Mouse (Mus musculus) layer of hippocampus, postnatal 14 days (tissue): ENCODE results near the gene Efna5. TPM values are rescaled to one million over a fixed set of nuclear protein-coding genes. Genes with fewer than 3 reads are reported as not detected.

Source experiments
- DNase-seq, 2 experiments: peaks; one replicate each; pipeline ENCODE4 v3.0.0; 2021 to 2022; ENCODE audit warnings: low spot score in 2 of 2, mixed read lengths in 1 of 2
- total RNA-seq, 2 experiments: library from RNA; stranded (reverse); gene quantifications; 2 replicates each; pipeline ENCODE4 v1.2.3; 2021

The Efna5 gene
- total RNA-seq, 2 experiments from 2014 or later: 8.7 to 12.2 TPM

DNA sequence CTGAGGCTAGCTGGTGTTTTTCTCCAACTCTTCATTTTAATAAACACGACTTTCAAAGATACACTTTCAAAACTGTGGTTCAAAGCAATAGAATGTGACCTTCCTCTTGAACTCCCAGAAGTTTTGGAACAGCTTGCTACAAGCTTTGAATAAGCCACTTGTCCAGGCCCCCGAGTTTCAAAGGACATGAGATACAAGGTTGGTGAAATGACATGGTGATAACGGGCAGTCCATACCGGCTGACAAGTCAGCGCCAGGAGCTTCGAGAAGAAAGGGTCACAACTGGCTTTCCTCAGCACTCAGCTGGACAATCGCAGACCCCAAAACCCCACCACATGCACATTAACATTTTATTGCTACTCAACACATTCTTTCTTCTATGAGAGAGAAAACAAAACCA is 219.3 kb downstream of the Efna5 start:
- DNase-seq: no peak

DNA sequence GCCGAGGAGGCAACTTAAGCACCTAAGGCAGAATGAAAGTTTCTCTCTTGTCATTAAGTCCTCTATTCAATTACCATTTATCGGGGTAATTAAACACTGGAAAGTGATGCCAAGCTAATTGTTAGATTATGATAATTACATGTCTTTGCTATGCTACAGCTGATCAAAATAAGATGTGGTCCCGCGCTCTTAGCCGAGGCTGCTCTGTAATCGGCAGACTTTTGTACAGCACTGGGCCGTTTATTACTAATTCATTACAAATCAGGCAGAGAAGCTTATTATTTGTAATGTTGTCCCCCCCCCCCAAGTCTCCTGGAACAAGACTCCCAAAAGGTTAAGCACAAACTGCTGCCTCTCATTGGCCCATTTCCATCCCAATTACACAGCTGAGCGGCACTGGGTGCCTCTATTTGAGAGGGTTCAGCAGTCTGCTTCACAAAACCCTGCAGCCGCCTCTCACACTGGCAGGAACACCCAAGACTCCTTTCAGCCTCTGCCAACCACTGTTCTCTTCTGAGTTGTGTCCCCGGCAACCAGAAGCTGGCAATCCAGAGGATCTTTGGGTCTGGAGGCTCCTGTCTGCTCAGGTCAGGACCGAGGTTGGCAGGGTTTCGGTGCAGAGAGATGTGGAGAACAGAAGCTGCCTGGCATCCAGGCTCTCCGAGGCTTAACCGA is 221.5 kb downstream of the Efna5 start:
- DNase-seq: peak; percentile 53 to 85

DNA sequence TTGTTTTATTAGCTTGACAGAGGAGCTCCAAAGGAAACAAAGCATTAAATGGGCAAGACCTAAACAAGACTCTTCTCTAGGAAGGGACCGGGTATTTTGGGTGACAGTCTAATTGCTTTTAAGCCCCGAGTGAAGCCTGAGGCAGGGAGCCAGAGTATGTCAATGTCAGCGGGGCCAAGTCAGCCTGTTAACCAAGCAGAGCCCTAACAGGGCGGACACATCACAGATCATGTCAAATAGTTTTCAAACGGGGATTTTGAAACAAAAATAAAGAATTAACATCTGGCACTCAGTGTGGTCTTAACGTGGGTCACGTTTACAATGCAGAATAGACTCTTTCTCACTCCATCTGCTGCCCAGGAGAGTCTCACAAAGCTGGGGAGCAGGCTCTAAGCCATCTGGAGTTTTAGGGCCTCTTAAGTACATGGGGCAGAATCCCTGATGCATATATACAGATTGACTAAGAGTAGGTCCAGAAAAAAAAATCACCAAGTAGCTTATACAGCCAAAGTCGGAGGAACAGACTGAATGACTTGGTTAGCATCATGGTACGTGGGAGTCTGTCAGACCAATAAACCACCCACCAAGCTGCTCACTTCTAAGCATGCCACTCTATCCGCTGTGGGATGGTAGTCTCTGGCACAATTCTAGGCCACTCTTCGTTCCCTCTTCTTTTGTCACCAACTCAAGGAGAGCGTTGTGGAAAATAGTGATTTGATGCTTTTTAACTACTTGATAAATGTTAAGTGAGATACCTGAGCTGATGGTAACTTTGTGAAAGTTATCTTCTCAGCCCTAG is 223.1 kb downstream of the Efna5 start:
- DNase-seq: no peak

DNA sequence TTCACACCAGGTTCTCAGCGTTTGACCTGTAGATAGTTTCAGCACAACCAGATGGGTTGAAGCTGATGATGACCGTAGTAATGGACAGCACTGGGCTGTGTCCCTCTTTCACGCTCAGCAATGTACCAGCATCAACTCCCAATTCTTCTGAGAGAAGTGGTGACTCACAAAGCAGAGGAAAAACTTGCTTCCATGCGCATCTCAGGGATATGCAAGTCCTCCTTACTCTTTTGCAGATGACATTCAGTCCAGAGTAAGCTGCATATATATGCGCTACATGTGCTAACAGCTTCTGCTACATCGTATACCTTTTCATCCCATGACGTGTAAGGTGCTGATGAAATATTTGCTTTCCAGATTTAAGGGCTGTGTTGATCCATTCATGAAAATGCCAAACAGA is 224.1 kb downstream of the Efna5 start:
- DNase-seq: no peak

DNA sequence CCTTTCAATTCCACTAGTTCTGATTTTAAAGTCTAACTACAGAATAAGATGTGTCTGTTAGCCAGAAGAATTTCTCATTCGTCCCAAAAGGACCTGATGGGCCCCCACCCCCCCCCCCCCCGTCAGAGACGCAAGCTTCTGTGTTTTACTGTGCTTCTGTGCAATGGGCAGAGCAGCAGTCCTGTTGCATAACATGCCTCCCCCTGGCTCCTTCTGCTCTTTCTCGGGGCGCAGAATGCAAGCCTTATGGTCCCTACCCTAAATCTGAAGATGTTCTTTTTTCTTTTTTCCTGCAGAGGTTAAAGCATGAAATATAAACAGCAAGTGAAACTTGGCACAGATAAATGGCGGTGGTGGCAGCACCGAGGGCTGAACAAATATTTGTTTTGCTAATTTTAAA is 224.5 kb downstream of the Efna5 start:
- peak in 1 of 2 experiments; percentile 22 for DNase-seq

DNA sequence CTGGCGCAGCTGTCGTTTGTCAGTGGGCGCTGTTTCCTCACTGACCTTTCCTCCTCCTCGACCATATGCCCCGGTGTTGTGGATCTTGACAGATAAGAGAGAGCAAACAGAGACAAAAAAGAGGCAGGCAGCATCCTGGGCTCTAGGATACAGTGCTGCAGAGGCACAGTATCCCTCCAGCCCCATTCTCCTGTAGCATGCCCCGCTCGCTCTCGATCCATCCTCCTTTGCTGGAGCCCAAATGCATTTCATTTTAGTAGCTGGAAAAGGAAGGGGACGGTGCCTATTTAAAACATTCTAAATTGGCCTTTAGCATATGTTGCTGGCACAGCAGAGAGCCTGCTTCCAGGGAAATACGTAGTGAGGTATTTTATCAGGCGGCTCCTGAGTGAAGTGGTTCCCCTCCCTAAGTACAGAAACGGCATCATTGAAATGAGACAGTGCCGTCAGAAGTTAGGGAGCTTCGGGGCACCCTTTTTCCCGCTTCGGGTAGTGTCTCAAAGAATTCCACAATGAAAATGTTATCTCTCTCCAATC is 225.2 kb downstream of the Efna5 start:
- no peak for DNase-seq

DNA sequence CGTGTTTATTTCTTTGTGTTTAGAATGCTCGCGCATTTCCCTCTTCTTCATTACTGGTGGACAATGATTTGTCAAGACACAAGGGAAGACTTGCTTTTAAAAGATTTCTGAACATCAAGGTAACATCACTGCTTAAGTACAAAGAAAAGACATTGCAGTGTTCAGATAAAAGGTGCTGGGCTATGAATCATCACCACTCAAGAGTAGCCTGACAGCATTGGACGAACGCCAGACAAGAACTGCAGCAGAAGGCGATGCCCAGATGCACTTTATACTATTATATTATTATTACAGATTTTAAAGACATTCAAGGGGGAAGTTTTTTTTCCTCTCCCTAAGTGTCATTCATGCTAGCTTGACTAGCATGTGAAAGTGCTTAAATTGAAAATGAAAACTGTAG is 228.7 kb downstream of the Efna5 start:
- no peak for DNase-seq

DNA sequence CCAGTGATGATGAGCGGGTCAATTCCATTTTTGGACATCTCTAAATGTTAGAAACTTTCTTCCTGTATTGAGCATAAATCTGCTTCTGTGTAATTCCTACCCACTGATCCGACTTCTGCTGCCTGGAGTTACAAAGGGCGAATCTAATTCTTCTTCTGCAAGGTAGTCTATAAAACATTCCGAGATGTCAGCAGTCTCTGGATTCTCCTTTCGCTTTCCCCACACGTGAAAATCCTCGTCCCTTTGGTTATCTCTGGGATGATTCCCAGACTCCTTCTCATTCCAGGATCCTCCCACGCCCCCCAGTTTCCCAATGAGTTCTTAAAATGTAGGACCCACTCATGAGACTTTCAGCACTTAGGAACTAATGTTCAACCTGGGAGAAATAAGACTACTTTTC is 229.4 kb downstream of the Efna5 start:
- DNase-seq: no peak

DNA sequence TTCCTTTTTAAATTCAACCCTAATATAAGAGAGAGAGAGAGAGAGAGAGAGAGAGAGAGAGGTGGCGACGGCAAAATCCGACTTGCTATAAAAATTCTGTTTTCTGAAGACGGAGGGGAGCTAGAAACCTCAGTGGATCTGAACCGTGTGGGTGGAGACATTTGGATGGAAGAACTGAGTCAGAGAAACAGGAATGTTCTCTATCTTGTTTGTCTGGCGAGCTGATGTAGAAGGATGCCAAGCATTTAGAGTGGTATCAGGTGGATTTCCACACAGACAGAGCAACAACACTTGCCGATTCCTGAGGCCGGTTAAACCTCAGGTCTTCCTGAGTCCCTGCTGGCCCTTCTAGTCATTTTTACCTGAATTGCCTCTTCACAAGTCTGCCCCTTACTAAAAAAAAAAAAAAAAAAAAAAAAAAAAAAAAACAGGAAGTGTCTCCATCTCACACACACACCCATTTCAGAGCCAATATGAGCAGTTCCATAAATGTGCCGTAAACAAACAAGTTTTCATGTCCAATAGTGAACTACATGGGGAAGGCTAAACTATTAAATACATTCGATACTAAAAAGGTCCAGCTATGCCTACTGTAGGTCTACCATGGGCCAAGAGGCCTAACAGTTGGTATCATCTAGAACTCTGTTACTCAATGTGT is 231.7 kb downstream of the Efna5 start:
- no peak for DNase-seq

DNA sequence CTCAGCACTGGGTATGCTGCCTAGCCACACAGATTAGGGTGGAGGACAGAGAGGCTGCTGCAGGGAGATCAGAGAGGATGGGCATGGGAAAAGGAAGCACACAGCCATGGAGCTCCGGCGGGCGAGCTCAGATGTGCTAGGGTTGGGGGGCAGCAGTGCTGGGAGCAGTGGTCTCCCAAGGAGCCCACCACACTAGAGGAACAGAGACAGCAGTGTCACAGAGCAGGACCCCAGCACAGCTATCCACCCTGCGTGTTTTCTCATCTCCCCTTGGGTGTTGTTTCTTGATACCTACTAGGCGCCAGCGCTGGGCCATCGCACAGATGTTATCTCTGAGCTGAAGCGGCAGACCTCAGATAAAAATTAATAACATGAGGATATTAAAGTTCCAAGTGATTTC is 234.3 kb downstream of the Efna5 start:
- DNase-seq: no peak

DNA sequence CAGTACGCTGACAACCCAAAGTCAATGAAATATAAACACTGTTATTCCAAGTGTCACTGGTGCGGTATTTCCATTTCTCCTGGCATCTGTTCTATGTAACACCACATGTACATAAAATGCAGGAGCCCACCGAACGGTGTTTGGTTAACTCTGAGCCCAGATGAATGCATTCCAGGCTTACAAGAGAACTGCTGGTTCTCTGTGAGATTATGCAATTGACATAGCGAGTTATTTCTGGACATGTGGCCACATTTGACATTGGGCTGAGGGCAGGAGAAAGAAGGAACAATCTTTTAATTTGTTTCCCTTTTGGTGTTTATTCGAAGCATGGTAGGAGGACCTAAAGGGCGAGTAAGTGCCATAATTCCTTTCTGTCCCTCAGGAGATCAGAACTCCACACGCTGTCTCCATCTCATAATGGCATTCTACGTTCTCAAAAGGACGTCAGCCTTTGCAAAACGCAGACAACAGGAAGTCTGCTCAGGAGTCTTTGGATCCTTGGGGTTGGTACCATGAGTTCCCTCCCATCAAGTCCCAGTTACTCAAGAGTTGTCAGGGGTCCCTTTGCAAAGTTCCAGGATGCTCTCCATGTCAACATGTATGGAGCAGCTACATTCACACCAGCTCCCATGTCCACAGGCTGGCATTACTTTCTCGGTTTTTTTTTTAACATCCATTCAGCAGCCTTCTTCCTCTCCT is 238.5 kb downstream of the Efna5 start:
- DNase-seq: no peak

DNA sequence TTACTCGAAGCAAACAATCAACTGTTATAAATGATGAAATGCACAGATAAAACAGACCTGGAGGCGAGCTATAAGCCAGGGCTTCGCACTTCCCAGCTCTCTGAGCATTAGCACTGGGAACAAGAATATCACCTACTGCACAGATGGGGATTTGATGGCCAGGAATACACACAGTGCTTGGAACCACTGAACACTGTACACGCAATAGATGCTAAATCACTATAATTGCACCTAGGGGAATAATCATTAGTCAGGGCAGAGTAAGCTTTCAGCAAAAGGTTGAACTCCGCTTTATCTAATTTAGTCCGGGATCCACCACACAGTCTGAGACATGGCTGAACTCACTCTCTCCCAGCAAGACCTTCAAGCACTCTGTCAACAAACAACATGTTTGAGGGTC is 240.5 kb downstream of the Efna5 start:
- no peak for DNase-seq

DNA sequence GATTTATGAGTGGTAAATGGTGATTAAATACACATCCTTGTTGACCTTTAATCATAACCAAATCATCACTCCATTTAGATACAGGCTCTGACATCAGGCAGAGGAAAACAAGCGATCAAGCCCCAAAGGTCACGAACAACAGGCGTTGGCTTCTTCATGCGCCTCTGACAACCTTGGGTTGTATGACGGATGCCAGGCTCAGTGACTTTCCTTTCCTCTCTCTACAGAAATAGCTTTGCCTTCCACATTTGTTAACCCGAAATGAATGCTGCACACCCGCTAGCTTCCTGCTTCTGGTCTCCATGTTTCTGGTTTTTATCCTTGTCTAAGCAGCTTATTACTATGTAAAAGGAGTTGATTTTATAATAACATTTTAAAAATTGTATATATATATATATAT is 244.2 kb downstream of the Efna5 start:
- DNase-seq: no peak

DNA sequence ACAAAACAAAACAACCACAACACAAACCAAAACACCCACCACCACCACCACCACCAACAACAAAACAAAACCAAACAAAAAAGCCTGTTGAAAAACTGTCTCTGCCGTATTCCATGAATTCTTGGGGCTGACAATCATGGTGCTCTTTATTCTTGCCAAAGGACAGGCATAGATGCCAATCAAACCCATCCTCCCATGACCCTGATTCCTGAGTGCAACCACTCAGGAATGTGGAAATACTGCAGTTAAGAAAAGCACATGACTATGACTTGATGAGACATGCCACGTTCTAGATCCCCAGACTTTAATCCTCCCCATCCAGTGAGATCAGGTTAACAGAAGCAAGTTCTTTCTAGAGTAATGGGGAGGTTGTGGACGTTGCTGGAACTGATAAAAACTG is 246.2 kb downstream of the Efna5 start:
- DNase-seq: no peak

DNA sequence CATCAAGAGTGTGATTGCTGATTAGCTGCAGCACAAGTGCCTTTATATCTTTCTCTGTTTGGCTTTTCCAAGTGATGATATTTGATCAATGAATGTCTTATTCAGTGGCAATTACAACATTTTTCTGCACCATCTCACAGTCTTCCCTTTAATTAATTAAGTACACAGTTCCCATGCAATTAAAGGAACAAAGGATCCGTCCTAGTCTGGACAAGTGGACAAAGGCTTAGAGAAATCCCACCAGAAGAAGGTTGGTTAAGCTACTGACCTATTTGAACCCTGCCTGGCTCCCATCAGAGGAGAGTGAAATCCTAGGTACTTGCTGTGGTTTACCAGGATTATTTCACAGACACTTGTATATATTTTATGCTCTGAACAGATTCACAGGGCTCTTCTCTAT is 252.6 kb downstream of the Efna5 start:
- DNase-seq: no peak

DNA sequence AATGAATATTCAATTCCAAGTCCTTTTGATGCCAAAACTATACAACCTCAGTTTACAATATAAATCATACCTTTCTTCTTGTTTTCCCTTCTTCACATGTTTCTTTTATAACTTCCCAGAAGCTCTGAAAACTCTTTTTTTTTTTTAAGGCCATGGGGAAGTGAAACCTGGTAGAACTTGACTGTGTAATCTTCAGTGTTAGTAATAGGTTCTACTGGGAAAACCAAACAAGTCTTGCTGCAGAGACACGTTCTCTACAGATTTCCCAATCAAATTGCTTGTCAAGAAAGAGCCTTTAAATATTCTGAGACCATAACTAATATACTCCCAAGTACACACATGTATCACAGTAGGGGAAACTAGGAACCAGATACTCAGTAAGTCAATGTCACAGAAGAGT is 253.6 kb downstream of the Efna5 start:
- DNase-seq: no peak

DNA sequence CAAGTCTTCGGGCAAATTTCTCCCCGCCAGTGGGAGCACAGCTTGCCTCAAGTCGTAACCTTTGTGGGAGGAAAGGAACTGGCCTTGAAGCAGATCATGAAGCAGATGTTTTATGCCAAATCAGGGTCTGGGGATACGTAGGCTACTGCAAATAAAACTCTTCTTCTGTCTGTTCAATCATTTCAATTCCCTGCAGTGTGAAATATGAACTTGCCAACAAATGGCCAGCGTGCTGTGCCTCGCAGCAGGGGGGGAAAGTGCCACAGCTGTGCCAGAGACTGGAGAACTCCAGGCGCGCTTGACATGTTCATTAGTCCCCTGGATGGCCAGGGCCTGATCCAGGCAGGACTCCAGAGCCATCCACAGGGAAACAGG is 255.5 kb downstream of the Efna5 start:
- DNase-seq: no peak

DNA sequence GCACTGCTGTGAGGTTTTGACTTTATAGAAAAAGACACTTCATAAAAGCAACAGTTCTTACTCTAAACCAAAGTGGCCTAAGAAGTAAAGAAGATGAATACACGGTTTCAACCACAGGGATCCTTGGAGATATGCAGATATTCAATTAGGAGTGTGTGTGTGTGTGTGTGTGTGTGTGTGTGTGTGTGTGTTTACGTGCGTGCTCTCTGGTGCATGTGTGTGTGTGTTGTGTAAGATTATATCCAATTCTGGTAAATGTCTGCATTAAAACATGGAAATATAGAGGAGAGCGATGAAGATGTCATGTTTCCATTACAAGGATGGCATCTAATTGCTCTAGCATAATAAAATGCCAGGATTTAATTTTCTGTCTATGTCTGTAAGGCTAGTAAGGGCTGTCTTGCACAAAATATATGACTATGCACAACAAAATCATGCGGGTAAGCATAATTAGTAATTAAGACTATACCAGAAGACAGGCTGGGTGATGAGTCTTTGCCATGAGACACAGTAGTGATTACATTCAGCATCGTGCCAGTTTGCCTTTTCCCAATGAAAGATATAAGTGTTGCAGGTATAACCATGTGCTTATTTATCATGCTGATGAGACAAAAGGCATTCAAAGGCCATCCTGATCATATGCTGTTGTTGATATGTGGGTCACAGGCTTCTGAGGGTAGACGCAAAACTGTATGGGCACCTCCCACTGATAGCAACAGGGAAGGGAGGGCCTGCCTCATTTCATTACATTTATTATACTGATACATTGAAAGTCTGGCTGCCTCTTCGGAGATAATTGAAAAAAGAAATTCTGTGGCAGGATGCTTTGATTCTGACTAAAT is 256.1 kb downstream of the Efna5 start:
- DNase-seq: no peak

DNA sequence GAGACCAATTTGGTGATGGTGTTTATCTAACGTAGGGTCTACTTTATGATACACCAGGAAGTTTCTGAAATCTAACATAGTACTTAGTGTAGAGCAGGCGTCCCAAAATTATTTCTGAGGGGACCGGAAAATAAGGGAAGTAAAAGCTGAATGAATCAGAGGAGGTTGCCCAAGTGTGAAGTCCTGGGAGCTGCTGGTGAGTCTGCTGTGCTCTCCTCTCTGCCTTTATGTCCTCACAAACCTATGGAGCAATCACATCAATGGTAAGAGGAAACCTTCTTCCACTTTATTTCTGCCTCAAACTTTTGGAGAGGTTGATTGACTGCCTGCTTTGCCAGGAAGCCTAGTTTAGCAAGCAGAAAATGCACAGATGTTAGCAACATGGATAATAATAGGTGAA is 257.9 kb downstream of the Efna5 start:
- no peak for DNase-seq

DNA sequence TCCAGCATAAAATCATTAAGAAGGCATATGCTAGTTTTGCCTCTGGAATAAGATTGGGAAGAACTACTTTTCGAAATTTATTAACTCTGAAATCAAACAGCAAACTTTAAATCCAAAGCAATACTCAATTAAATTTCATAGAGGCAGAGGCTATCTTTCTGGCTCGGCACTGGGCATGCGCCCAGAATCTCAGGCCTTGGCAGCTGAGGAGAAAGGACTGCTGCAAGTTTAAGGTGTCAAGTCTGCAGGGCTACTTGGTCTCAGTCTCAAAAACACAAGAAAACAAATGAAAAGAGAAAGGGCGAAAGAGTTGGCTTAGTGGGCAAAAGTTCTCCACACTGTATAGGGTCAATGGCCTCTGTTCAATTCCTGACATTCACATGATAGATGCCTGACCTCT is 258.6 kb downstream of the Efna5 start:
- no peak for DNase-seq

DNA sequence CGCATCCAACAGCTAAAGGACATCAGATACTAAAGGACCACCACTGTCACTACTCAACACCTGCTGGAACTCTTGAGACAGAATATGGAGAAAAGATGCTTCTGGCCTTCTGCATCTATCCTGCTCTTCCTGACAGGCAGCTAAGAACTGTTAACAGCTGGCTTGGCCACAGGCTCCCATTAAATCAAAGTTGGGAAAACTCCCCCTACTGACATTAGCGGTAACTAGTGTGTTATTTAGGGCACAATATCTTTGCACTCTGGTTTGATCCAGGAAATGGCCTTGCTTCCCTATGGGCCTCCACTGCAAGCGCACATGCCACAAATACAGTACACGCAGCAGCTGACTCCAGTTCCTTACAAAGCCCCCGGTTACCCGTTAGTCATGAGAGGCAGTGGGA is 266.0 kb downstream of the Efna5 start:
- no peak for DNase-seq
